Mouse (Mus musculus) midbrain, embryonic 13.5 days (tissue): ENCODE measurements around the gene AC124108.1. TPM values are rescaled to one million over a fixed set of nuclear protein-coding genes. Genes with fewer than 3 reads are reported as not detected.
"Not testable (repeated sequence)": the region's sequence is repeated elsewhere in the genome, so short reads cannot be mapped to it uniquely, and the experiment has no call there.

Source experiments
- ATAC-seq: fragments of 200-750 bp; cut with Nextera tagmentation; 2 replicates; pipeline ENCODE4 v1.8.0; 2017; ENCODE audit warnings: mild to moderate bottlenecking, moderate TSS enrichment, moderate library complexity
- H3K27ac ChIP-seq: fragments of 300-500 bp; sonication (generic); 2 replicates; pipeline ENCODE4 v1.5.1; 2015; ENCODE audit warnings: inconsistent platforms, mild to moderate bottlenecking, moderate library complexity
- H3K27me3 ChIP-seq: fragments of 300-500 bp; sonication (generic); 2 replicates; pipeline ENCODE4 v1.6.1; 2015; ENCODE audit warnings: mild to moderate bottlenecking, inconsistent platforms
- H3K36me3 ChIP-seq: fragments of 300-500 bp; sonication (generic); 2 replicates; pipeline ENCODE4 v1.6.1; 2015; ENCODE audit warnings: mild to moderate bottlenecking, inconsistent platforms
- H3K4me1 ChIP-seq: fragments of 300-500 bp; sonication (generic); replicated peaks from 2 replicates; pipeline ENCODE4 v1.6.1; 2015; ENCODE audit warnings: inconsistent platforms
- H3K4me2 ChIP-seq: fragments of 300-500 bp; sonication (generic); replicated peaks from 2 replicates; pipeline ENCODE4 v1.6.1; 2015; ENCODE audit warnings: moderate library complexity, mild to moderate bottlenecking, inconsistent platforms
- H3K4me3 ChIP-seq: fragments of 300-500 bp; sonication (generic); replicated peaks from 2 replicates; pipeline ENCODE4 v1.5.1; 2015; ENCODE audit warnings: mild to moderate bottlenecking, inconsistent platforms
- H3K9ac ChIP-seq: fragments of 300-500 bp; sonication (generic); replicated peaks from 2 replicates; pipeline ENCODE4 v1.6.1; 2015; ENCODE audit warnings: mild to moderate bottlenecking, inconsistent platforms
- H3K9me3 ChIP-seq: fragments of 300-500 bp; sonication (generic); 2 replicates; pipeline ENCODE4 v1.6.1; 2016; ENCODE audit warnings: mild to moderate bottlenecking, inconsistent platforms
- WGBS: fragments of 180-500 bp; shearing (Covaris S2); methylation state at CpG from one replicate; pipeline ENCODE4 v1.1.7; 2015; 5-methylcytosine and 5-hydroxymethylcytosine counted together
- polyA plus RNA-seq: library from polyadenylated mRNA; unstranded; fragments of >200 nt; fragmentation: Nextera tagmentation; extraction: Ambion mirVana; gene quantifications from 2 replicates; pipeline ENCODE4 v1.2.1, GENCODE M21; 2015

The AC124108.1 gene
- polyA plus RNA-seq, 1 experiment from 2014 or later, result 6.1 TPM

DNA sequence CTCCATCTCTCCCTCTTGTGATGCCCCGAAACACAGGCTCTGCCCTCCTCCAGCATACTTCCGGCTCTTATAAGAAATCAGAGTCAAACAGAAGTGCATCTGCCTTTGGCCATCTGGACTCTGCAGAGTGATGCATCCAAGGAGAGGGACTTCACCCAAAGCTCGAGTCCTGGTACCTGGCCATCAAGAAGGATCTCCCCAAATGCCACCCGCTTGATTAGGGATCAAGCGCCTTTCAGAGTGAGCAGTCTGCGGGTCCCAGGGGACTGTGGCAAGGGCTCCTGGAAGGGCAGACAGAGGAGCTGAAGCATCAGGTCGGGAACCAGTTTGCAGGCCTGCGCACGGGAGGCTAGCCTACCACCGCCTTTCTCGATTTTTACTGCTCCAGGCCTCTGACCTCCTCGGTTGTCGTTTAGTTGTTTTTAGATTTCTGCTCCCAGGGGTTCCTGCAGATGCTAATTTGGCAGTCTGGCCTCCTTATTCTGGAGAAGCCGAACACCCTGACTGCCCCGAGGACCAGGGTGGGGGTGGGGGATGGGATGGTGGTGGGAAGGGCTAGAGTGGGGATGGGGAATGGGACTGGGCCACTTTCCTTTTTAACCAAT, 38.1 kb upstream of the AC124108.1 start:
- H3K4me2 ChIP-seq, result no peak overlapping the region
- H3K9me3 ChIP-seq, result no peaks in the 10 kb centered on the region
- WGBS, result 29% methylated on average over 15 of the region's 15 CpGs
- H3K9ac ChIP-seq, result 0 out of 2 replicates have a peak overlapping the region, but pooled peaks have one; percentile 39
- peaks cover 4% of the 10 kb centered on the region; the same call in 1 of the 2 replicates for H3K27me3 ChIP-seq
- H3K36me3 ChIP-seq, result no peaks in the 10 kb centered on the region
- ATAC-seq, result no peak
- H3K4me3 ChIP-seq, result no peak overlapping the region
- H3K4me1 ChIP-seq, result peaks cover 27% of the 10 kb centered on the region
- H3K27ac ChIP-seq, result no peak overlapping the region

DNA sequence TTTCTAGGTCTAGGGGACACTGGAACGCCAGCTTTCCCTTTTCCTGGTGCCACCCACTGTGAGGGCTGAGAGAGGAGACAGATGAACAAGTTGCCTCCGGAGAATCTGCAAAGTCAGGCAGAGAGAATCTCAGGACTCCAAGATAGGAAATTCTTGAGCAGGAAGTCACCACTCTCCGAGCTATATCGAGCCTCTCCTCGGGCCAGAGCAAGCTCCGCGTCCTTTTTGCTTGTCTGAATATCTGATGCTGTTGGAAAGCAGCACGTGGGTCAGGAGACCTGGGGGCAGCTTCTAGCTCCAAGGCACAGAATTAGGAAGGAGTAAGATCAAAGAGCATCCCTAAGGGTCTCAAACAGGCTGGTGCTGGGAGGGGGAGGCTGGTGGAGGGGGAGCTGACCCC, 37.6 kb upstream of the AC124108.1 start:
- Histone ChIP-seq H3K27ac (no peak overlapping the region), H3K4me3 (no peak overlapping the region), H3K4me2 (no peak overlapping the region), H3K27me3 (peaks cover 10% of the 10 kb centered on the region), H3K9ac (no peak overlapping the region), H3K4me1 (peaks cover 32% of the 10 kb centered on the region), H3K9me3 (no peaks in the 10 kb centered on the region), H3K36me3 (no peaks in the 10 kb centered on the region)
- WGBS, result 19% methylated on average over 8 of the region's 8 CpGs
- ATAC-seq, result no peak

DNA sequence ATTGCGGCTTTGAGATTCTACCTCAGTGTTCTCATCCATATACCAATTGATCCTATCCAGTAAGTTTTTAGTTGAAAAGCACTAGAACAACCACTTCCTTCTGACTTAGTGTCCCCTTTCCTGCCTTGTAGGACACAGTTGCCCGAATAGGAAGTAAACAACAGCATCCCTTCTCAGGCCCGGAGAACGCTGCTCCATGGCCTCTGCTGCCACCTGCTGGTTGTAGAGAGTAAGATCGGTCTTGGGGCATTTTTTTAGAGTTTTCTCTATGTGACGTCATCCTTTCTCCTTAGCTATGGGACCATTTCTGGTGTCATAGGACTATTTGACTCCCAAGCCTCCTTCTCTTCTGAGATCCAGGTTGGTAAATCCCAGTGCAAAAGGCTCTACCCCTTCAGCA, 35.5 kb upstream of the AC124108.1 start:
- 8% methylated on average over 6 of the region's 6 CpGs for WGBS
- peaks cover 21% of the 10 kb centered on the region for H3K27me3 ChIP-seq
- H3K36me3 ChIP-seq, result no peaks in the 10 kb centered on the region
- no peak overlapping the region for H3K27ac ChIP-seq
- H3K9me3 ChIP-seq, result no peaks in the 10 kb centered on the region
- peaks cover 46% of the 10 kb centered on the region for H3K4me1 ChIP-seq
- no peak overlapping the region for H3K9ac ChIP-seq
- no peak for ATAC-seq
- no peak overlapping the region for H3K4me3 ChIP-seq
- no peak overlapping the region for H3K4me2 ChIP-seq

DNA sequence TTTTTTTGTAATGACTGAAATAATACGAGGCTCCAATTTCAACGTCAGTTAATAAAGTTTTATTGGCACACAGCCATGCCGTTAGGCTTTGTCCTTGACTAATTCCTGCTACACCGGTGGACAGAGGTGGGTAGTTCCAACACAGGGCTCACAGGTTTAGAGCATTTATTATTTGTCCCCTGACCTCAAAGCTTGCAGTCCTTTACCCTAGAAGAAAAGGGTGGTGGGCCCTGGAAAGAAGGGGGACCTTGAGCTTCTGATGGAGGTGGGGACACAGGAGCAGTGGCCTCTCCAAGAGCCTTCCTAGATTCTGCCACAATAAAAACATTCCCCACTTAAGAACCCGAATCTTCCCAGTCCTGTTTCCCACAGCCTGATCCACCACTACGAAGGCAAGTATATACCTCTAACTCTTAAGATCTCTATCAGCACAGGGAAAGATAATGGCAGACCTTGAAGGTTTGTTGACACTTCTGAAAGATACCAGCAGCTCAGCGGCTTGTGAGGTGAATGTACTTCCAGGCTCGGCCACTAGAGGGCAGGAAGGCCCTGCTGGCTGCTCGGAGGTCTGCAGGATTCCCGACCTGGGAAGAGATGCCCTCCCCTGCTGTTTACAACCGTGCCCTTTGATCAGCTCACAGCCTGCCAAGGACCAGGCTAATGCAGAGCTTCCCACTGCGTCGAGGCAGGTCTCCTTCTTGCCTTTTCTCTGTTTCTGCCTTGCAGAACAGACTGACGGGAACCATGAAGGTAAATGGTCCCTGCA, 34.1 kb upstream of the AC124108.1 start:
- ATAC-seq, result peak; percentile 88
- Histone ChIP-seq H3K4me2 (peak overlapping the region; percentile 31; the same call in 1 of the 2 replicates), H3K36me3 (no peaks in the 10 kb centered on the region), H3K9ac (peak overlapping the region; percentile 42; the same call in 1 of the 2 replicates), H3K27me3 (peaks cover 29% of the 10 kb centered on the region), H3K27ac (0 out of 2 replicates have a peak overlapping the region, but pooled peaks have one; percentile 30), H3K9me3 (no peaks in the 10 kb centered on the region), H3K4me1 (peaks cover 53% of the 10 kb centered on the region), H3K4me3 (no peak overlapping the region)
- 24% methylated on average over 14 of the region's 14 CpGs for WGBS

DNA sequence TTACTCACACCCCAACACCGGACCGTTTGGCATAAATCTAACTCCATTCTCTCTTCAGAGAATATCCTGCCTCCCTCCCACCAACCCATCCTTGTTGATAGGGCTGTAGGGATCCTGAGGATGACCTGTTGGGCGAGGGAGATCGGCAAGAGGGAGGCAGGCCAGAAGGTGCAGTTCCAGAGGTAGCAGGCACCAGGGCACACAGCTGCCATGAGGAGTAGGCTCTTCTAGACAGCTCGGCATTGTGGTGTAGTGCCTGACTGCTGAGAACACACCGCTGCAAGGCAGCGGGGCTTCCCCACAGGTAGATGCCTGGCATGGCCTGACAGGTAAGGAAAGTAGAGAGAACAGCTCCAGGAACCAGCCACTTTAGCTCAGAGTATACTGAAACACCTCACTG, 33.4 kb upstream of the AC124108.1 start:
- Histone ChIP-seq H3K27me3 (peaks cover 29% of the 10 kb centered on the region), H3K27ac (0 out of 2 replicates have a peak overlapping the region, but pooled peaks have one; percentile 30), H3K4me2 (peak overlapping the region; percentile 31; the same call in 1 of the 2 replicates), H3K4me3 (no peak overlapping the region), H3K9me3 (no peaks in the 10 kb centered on the region), H3K4me1 (peaks cover 52% of the 10 kb centered on the region), H3K36me3 (no peaks in the 10 kb centered on the region), H3K9ac (peak overlapping the region; percentile 42; the same call in 1 of the 2 replicates)
- peak; percentile 55 for ATAC-seq
- 25% methylated on average over 7 of the region's 7 CpGs for WGBS

DNA sequence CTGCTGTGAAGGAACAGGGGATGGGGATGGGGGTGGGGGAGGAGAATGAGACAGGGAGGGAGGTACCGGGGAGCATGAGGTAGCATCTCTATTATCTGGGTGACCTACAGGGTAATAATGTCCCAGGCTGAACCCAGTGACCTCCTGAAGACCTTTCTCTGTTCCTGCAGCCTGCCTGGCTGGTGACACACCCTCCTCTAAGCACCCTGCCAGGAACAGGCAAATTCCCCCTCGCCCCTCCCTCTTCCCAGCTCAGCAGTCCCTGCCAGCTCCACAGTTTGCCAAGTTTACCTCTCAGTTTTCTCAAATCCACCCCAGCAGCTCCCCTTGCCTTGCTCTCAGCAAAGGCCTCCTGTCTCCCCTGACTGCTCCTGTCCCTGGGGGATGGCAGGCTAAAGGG, 32.5 kb upstream of the AC124108.1 start:
- Histone ChIP-seq H3K9ac (0 out of 2 replicates have a peak overlapping the region, but pooled peaks have one; percentile 0), H3K27me3 (peaks cover 29% of the 10 kb centered on the region), H3K4me3 (no peak overlapping the region), H3K27ac (no peak overlapping the region), H3K9me3 (no peaks in the 10 kb centered on the region), H3K4me2 (no peak overlapping the region), H3K4me1 (peaks cover 43% of the 10 kb centered on the region), H3K36me3 (no peaks in the 10 kb centered on the region)
- ATAC-seq, result no peak
- 25% methylated on average over 2 of the region's 2 CpGs for WGBS

DNA sequence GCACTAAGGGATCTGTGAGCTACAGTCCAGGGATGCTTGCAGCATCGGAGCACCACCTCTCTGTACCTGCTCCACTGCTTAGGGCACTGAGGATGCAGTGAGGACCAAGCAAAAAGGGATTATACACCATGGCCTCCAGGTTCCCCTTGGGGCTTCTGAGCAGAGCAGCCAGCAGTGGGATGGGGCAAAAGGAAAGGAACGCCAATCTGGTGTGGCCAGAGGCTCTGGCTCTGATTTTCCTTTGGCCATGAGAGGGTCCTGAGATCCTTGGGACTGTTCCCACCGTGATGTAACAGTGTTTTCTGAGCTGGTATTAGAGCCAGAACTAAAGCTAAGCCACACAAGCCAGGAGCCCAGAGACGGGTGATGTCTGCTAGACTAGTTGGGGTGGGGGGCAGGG, 31.6 kb upstream of the AC124108.1 start:
- H3K27me3 ChIP-seq, result peaks cover 29% of the 10 kb centered on the region
- 0 out of 2 replicates have a peak overlapping the region, but pooled peaks have one; percentile 7 for H3K9ac ChIP-seq
- no peak overlapping the region for H3K4me2 ChIP-seq
- no peak for ATAC-seq
- no peaks in the 10 kb centered on the region for H3K9me3 ChIP-seq
- no peak overlapping the region for H3K4me3 ChIP-seq
- H3K36me3 ChIP-seq, result no peaks in the 10 kb centered on the region
- peaks cover 47% of the 10 kb centered on the region for H3K4me1 ChIP-seq
- 49% methylated on average over 4 of the region's 4 CpGs for WGBS
- no peak overlapping the region for H3K27ac ChIP-seq

DNA sequence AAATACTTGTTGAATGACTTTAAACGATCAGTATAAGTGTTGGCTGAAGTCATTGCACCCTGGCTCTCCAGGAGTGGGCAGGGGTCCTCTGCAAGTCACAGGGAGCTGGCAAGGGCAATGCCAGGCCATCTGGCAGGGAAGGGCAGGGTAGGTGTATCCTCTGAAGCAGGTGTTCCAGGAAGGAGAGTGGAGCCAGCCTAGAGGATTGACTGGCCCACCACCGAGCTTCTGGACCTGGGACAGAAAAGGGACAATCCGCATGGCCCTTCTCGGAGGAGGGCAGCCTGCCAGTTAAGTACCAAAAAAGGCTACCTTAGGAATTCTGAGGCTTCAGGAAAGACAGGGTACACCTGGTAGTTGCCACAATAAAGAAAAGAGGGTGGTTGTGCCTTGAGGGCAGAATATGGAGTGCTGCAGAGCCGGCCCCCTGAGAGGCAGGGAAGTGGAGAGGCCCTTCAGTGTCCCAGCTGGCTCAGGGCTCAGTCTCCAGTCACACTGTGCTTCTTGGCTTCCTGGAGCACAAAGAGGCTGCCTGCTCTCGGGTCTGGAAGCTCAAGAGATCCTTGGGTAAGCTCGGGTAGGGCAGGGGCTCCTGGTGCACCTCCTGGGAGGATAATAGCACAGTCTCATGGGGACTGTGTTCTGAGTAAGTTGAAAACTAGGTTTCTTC, 29.9 kb upstream of the AC124108.1 start:
- peaks cover 54% of the 10 kb centered on the region for H3K4me1 ChIP-seq
- H3K9ac ChIP-seq, result no peak overlapping the region
- H3K27me3 ChIP-seq, result peaks cover 29% of the 10 kb centered on the region
- H3K27ac ChIP-seq, result no peak overlapping the region
- no peaks in the 10 kb centered on the region for H3K9me3 ChIP-seq
- H3K4me3 ChIP-seq, result no peak overlapping the region
- 61% methylated on average over 7 of the region's 7 CpGs for WGBS
- H3K4me2 ChIP-seq, result no peak overlapping the region
- ATAC-seq, result no peak
- no peaks in the 10 kb centered on the region for H3K36me3 ChIP-seq

DNA sequence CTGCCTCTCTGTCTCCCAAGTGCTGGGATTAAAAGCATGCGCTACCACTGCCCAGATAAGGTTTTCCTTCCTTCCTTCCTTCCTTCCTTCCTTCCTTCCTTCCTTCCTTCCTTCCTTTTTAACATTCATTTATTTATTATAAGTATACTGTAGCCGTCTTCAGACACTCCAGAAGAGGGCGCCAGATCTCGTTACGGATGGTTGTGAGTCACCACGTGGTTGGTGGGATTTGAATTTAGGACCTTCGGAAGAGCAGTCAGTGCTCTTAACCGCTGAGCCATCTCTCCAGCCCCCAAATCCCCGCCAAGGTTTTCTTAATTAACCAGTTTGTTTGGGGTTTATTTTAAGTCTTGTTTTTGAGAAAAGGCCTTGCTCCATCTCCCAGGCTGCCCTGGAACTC, 28.6 kb upstream of the AC124108.1 start:
- H3K9ac ChIP-seq, H3K4me2 ChIP-seq, H3K36me3 ChIP-seq, ATAC-seq, H3K4me3 ChIP-seq, H3K9me3 ChIP-seq, H3K27ac ChIP-seq: not testable (repeated sequence)
- Histone ChIP-seq H3K4me1 (peaks cover 57% of the 10 kb centered on the region), H3K27me3 (peaks cover 29% of the 10 kb centered on the region)
- 54% methylated on average over 9 of the region's 9 CpGs for WGBS

DNA sequence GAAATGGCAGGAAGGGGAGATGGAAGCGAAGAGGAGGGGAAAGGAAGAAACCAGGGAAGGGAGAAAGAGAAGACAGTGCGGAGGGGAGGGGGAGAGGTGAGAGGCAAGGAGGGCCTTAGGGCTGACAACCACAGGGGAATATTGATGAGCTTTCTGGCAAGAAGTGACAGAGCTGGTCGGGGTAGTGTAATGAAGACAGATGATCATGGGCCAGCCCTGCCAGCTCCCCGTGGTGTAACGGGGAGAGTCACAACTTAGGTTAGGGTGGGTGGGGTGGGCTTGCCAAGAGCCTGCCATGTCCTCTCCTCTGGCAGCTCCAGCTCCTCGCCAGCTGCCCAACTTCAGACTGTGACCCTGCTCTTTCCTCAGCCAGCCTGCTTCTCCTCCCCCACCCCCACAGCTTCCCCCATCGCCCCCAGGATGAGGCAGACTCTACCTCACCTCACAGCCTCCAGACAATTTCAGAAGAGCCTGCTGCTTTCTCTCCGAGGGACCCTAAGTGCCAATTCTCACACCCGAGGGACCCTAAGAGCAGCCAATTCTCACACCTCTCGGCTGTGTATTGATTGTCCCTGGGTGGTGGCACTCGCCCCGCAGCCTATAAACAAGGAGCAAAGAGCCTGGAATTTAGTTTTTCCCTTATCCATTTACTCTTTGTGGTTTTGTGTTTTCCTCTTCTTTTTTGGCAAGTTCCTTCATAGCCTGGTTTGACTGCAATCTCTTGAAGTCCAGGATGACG, 26.3 kb upstream of the AC124108.1 start:
- 41% methylated on average over 13 of the region's 13 CpGs for WGBS
- Histone ChIP-seq H3K9me3 (no peaks in the 10 kb centered on the region), H3K9ac (no peak overlapping the region), H3K4me3 (no peak overlapping the region), H3K4me1 (peaks cover 50% of the 10 kb centered on the region), H3K4me2 (no peak overlapping the region), H3K36me3 (no peaks in the 10 kb centered on the region), H3K27me3 (peaks cover 12% of the 10 kb centered on the region), H3K27ac (0 out of 2 replicates have a peak overlapping the region, but pooled peaks have one; percentile 21)
- peak; percentile 35; the same call in 1 of the 2 replicates for ATAC-seq

DNA sequence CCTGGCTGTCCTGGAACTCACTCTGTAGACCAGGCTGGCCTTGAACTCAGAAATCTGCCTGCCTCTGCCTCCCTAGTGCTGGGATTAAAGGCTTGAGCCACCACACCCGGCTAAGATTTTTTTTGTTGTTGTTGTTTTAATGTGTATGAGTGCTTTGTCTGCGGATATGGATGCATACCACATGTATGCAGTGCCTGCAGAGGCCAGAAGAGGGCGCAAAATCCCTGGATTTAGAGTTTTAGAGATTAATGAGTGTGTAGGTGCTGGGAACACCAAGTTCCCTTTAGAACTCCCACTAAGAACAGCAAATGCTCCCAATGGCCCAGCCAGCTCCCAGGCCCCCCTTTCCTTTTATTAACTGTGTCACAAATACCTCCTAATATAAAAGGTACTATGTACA, 25.4 kb upstream of the AC124108.1 start:
- no peaks in the 10 kb centered on the region for H3K9me3 ChIP-seq
- 57% methylated on average over 3 of the region's 3 CpGs for WGBS
- H3K9ac ChIP-seq, result no peak overlapping the region
- peaks cover 13% of the 10 kb centered on the region for H3K27me3 ChIP-seq
- H3K27ac ChIP-seq, result no peak overlapping the region
- H3K4me2 ChIP-seq, result no peak overlapping the region
- no peak for ATAC-seq
- H3K4me3 ChIP-seq, result no peak overlapping the region
- H3K36me3 ChIP-seq, result no peaks in the 10 kb centered on the region
- H3K4me1 ChIP-seq, result peaks cover 46% of the 10 kb centered on the region
